Mouse (Mus musculus) T-helper 17 cell (primary cell): ENCODE results near the gene Snrpg.
"Not testable (repeated sequence)": the region's sequence is repeated elsewhere in the genome, so short reads cannot be mapped to it uniquely, and the experiment has no call there.

Experiments used
- in situ Hi-C, 2 experiments: fragments of 300-600 bp; cut with MboI, MseI; formaldehyde crosslinking; loops; 1 replicate in 1 of 2; 2 replicates in 1 of 2; pipeline ENCODE4 v1.15.1; 2025; ENCODE audit warnings: high pct_unique_total_duplicates in 2 of 2

The Snrpg gene

GRCm38 (mm10) chr6:86370764-86371339 is at the start of gene Snrpg:
Gene Snrpg (plus strand): TSS chr6:86371304.
- in situ Hi-C loops = no loop called here

DNA sequence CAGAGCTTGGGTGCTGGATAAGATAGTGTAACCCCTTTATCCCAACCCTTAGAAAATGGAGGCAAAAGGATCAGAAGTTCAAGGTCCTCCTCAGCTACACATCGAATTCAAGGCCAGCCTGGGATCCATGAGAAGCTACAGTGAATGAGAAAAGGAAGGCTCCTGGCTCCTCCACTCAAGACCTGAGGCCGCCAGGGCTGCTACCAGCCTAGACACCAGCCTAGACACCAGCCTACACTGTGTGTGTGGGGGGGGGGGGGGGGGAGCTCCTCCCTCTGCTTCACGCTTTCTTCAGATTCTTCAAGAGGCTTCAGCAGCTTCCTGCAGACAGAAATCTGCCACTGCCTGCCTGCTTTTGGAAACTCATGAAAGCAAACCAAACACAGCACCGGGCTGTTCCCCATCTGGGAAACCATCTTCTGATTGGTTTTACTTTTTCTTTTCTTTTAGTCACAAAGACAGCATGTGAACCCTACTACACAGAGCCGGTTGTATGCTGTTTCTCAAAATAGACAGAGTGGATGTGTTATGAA is 49.0 kb upstream of the Snrpg start:
- in situ Hi-C loops = loop anchor here in 1 of 2 experiments (10.0 kb wide), 1 partner anchor 993 kb away; no protein-coding TSS in a partner anchor

DNA sequence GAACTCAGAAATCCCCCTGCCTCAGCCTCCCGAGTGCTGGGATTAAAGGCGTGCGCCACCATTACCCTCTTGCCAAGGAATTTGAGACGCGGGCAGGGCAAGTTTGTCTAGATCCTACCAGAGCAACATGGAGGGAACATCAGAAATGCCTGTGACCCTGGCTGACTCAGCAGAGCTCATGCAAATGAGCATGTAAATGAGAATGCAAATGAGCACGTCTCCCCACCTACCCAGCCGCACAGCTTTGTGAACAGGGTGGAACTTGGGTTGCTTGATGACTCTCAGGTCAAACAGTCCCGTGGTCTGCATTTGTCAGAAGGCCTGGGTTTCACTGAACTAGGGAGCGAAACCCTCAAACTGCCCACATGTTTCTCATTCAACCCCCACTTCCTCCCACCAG is 48.1 kb upstream of the Snrpg start:
- in situ Hi-C loops = loop anchor here in 1 of 2 experiments (10.0 kb wide), 1 partner anchor 992 kb away; no protein-coding TSS in a partner anchor

- in situ Hi-C loops = loop anchor here in 1 of 2 experiments (10.0 kb wide), 1 partner anchor 990 kb away; no protein-coding TSS in a partner anchor
Observed at GRCm38 (mm10) chr6:86324400-86324799, 46.7 kb upstream of the Snrpg start.

GRCm38 (mm10) chr6:86325646-86326045 is 45.5 kb upstream of the Snrpg start:
- in situ Hi-C loops = loop anchor here in 1 of 2 experiments (10.0 kb wide), 1 partner anchor 989 kb away; no protein-coding TSS in a partner anchor

DNA sequence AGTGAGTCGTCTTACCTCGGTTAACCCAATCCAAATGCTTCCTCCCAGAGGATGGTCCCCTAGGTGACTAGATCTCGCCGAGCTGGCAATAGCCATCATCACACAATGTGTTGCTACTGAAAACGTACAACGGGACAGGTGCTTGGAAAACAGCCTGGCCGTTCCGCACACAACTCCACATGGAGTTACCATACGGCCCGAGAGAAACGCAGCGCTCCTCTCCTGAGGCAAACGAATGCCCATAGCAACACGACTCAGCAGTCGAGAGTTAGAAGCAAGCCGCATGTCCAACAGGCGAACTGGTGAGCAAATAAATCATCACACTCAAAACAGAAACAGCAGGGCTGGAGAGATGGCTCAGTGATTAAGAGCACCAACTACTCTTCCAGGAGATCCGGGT is 44.2 kb upstream of the Snrpg start:
- in situ Hi-C loops = loop anchor here in 1 of 2 experiments (10.0 kb wide), 1 partner anchor 988 kb away; no protein-coding TSS in a partner anchor

- in situ Hi-C loops = loop anchor here in 1 of 2 experiments (10.0 kb wide), 1 partner anchor 986 kb away; no protein-coding TSS in a partner anchor
Observed at GRCm38 (mm10) chr6:86328369-86328768, 42.7 kb upstream of the Snrpg start.

DNA sequence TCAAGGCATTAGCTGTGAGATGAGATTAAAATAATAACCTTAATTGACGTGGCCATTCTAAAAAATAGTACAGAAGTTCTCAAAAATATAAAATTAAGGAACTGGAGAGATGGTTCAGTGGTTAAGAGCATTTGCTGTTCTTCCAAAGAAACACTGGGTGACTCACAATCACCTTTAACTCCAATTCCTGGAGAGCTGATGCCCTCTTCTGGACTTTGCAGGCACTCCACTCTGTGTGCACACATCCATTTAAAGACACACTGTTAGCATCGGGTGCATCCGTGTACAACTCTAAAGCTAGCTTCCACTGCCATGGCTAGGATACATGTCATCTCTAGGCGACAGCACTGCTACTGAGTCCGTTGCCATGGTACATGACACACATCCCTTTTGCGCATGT is 41.2 kb upstream of the Snrpg start:
- in situ Hi-C loops = loop anchor here in 1 of 2 experiments (10.0 kb wide), 1 partner anchor 985 kb away; no protein-coding TSS in a partner anchor

DNA sequence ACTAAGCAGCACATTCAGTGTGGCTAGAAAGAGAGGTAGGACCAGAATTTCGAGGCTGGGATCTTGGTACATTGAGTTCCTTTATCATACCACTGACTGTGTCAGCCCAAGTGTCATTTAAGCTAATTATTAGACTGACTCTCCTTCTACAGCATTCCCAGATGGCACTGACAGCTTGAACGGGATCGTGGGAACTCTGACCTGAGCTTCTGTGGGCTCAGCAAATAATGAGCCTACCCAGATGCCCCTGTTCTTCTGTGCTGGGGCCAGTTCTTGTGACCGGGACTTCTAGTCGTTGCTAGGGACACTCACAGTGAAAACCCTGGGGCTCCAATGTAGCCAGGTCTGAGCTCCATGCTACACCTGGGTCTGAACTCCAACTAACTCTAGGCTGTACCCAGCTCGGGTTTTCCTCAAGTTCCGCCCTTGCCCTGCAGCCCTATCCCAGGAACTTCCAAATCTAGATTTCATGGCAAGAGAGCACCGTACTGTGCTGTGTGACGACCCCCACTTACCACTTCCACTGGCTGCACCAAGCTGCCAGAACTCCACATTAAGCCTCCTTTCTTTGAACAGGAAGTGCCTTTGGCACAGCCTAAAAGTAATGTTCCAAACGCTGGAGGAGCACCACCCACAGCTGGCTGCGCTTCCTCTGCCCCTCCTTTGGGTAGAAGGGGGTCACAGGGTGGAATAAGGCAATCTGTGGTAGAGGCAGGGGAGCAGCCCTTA is 35.8 kb upstream of the Snrpg start:
- in situ Hi-C loops = no loop called here

DNA sequence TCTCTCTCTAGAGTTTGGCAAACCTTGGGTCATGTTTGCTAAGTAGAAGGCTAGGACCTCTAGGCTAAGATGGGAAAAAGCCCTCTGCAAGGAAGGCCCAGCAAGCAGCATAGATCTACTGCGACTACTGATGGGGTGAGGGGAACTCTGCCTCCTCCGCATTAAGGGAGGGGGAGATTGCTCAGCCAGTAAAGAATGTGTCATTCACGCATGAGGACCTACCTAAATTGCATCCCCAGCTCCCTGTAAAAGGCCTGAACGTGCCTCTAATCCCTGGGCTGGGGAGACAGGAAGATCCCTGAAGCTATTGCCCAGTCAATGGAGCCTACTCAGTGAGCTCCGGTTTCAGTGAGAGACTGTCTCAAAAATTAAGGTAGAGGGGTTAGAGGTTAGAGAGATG is 35.2 kb upstream of the Snrpg start:
- in situ Hi-C loops = no loop called here

DNA sequence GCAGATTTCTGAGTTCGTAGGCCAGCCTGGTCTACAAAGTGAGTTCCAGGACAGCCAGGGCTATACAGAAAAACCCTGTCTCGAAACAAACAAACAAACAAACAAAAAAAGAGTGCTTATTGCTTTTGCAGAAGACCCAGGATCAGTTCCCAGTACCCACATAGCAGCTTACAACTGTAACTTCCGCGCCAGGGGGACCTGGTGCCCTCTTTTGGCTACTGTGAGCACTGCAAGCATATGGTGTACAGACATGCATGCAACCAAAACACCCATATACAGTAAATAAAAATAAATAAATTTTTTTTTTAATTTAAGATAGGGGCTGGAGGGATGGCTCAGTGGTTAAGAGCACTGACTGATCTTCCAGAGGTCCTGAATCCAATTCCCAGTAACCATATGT is 34.8 kb upstream of the Snrpg start:
- in situ Hi-C loops = not testable (repeated sequence)

- in situ Hi-C loops = loop anchor here in 1 of 2 experiments (5.0 kb wide), 1 partner anchor 321 kb away; no protein-coding TSS in a partner anchor
Observed at GRCm38 (mm10) chr6:86343656-86344055, 27.4 kb upstream of the Snrpg start.

DNA sequence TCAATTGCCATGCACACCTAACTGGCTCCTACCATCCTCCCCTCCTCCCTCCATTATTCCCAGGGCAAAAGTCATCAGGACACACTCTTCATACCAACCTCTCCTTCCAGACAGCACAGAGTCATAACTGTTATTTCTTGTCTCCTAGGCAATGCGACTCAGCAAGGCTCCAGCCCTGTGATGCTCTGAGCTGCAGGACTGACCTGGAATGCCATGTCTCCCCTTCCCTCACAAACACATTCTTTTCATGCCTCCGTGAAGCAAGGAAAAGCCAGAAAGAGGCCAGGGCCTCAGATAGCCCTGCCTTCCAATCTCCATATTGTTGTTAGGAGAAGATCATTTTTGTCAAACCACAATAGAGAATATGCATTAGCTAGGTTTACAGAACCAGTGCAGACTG is 25.0 kb upstream of the Snrpg start:
- in situ Hi-C loops = loop anchor here (5.0 kb wide), 2 partner anchors 74 to 224 kb away; no protein-coding TSS in a partner anchor

GRCm38 (mm10) chr6:86349257-86349656 is 21.8 kb upstream of the Snrpg start:
- in situ Hi-C loops = loop anchor here (5.0 kb wide), 2 partner anchors 77 to 227 kb away; no protein-coding TSS in a partner anchor

DNA sequence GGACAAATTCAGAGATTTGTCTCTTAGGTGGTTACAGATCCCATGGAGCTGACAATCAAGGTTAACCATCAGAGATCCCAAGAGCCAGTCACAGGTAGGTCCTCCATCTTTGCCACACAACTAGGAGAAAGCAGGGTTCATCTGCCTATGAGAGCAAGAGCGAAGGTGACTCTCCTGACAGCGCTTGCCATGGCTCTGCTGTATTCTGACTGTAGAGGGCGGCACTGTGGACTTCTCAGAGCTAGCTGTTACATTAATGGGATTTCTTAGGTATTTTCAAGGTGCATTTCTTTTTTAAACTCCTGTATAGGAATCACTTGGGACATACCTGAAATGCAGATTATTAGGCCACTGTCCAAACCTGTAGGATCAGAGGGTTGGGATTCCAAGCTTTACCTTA is 16.2 kb upstream of the Snrpg start:
- in situ Hi-C loops = loop anchor here in 1 of 2 experiments (10.0 kb wide), 1 partner anchor 210 kb away; no protein-coding TSS in a partner anchor

GRCm38 (mm10) chr6:86356956-86357355 is 14.1 kb upstream of the Snrpg start:
- in situ Hi-C loops = loop anchor here in 1 of 2 experiments (10.0 kb wide), 1 partner anchor 212 kb away; no protein-coding TSS in a partner anchor

DNA sequence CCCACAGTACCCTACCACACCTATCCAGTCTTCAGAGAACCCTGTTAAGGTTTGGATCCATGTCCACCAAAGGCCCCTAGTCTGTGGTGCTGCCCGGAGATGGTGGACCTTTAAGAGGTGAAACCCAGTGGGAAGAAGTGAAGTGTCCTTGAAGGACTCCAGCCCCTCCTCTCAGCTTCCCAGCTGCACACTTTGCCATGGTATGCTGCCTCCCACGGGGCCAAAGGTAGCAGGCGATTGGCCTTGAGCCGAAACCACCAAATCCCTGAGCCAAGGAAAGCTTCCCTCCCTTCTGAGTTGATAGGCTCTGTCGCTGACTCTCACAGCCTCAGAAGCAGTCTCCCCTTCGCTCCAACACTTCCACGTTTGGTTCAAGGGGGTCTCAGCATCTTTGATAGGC is 10.4 kb upstream of the Snrpg start:
- in situ Hi-C loops = loop anchor here in 1 of 2 experiments (10.0 kb wide), 1 partner anchor 236 kb away; no protein-coding TSS in a partner anchor

DNA sequence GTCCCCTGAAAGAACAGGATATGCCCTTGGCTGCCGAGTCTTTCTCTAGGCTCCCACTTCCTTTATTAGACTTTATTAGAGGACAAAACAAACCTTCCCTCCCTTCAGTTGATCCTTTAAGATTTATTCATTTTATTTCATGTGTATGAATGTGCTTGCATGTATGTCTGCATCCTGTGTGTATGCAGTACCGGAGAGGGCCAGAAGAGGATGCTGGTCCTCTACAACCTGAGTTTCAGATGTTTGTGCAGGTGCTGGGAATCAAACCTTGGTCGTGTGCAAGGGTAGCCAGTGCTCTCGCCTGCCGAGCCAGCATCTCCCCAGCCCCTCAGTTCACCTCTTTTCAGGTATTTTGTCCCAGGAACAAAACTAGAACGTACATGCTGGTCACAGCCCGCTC is 9.7 kb upstream of the Snrpg start:
- in situ Hi-C loops = loop anchor here in 1 of 2 experiments (10.0 kb wide), 1 partner anchor 237 kb away; no protein-coding TSS in a partner anchor

GRCm38 (mm10) chr6:86364442-86365141 is 6.5 kb upstream of the Snrpg start:
- in situ Hi-C loops = loop anchor here (5.0 to 10.0 kb wide), 2 partner anchors 38 to 240 kb away; partner anchors contain the start of gene Tia1 (in 1 of the 2)

DNA sequence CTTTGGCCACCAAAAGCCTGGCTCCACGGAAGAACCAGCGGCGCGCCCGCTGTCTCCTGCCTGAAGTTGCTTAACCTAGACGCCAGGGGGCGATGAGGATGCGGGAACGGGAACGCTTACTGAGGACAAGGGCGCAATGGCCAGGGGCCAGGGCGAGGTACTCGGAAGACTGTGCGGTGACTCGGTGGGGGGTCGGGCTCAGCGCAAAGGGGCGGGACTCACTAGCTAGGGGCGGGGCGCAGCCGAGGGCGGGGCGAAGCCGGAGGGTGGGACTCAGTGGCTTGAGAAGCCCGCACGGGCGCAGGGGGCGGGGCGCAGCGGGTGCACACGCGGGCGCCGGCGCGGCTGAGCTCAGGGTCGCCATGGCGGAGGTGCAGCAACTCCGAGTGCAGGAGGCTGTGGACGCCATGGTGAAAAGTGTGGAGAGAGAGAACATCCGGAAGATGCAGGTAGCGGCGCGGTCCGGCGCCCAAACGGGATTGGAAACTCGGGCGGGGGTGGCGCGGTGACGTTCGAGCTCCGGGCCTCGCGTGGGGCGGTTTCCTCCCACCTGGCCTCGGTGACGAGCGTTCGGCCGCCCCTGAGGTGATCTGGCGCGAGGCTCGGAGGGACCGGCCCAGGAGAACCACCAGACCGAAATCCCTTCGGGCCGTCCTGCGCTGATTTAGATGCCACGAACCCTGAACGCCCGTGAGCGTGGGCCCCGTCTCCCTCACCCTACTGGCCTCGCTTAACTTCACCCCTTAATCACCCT is 5.6 kb upstream of the Snrpg start, which contains the start of gene Fam136a:
Gene Fam136a, plus strand, starts transcription at position 276 of the 754 bp plus-strand sequence.
- in situ Hi-C loops = loop anchor here (5.0 to 10.0 kb wide), 2 partner anchors 37 to 241 kb away; partner anchors contain the start of gene Tia1 (in 1 of the 2)
